Mouse (Mus musculus) MEL (cell line): ENCODE measurements around the gene Pip5k1b. TPM values are rescaled to one million over a fixed set of nuclear protein-coding genes. Genes with fewer than 3 reads are reported as not detected.

ENCODE experiments used
- DNase-seq: peaks from one replicate; pipeline ENCODE4 v3.0.0; 2011; ENCODE audit warnings: low read depth, low spot score
- H3K27ac ChIP-seq: 2 replicates; pipeline ENCODE4 v1.5.1; 2012; ENCODE audit warnings: low read depth, mild to moderate bottlenecking, control low read depth, low read length, moderate library complexity; ENCODE audit not compliant: control insufficient read depth
- H3K27me3 ChIP-seq, 2 experiments: fragments of 150-350 bp in 1 of 2; sonication (generic) in 1 of 2; 2 replicates each; pipeline ENCODE4 v1.6.1; 2012; ENCODE audit warnings: low read length in 2 of 2, mild to moderate bottlenecking in 2 of 2, improper control_type of control experiment in 1 of 2, moderate library complexity in 1 of 2; ENCODE audit not compliant: insufficient read depth in 2 of 2, control insufficient read depth in 1 of 2
- H3K36me3 ChIP-seq, 2 experiments: 2 replicates each; pipeline ENCODE4 v1.6.1; 2012 to 2014; ENCODE audit warnings: low read length in 2 of 2, improper control_type of control experiment in 1 of 2, inconsistent platforms in 1 of 2, mild to moderate bottlenecking in 1 of 2; ENCODE audit not compliant: insufficient read depth in 2 of 2, control insufficient read depth in 1 of 2
- H3K4me1 ChIP-seq, 2 experiments: fragments of 150-350 bp in 1 of 2; sonication (generic) in 1 of 2; 2 replicates each; pipeline ENCODE4 v1.6.1; 2012; ENCODE audit warnings: low read length in 2 of 2, improper control_type of control experiment in 1 of 2, mild to moderate bottlenecking in 1 of 2; ENCODE audit not compliant: insufficient read depth in 2 of 2, control insufficient read depth in 1 of 2
- H3K4me3 ChIP-seq, 2 experiments: fragments of 150-350 bp in 1 of 2; sonication (generic) in 1 of 2; 2 replicates each; pipeline ENCODE4 v1.5.1; 2012; ENCODE audit warnings: low read depth in 2 of 2, low read length in 2 of 2, mild to moderate bottlenecking in 2 of 2, moderate library complexity in 2 of 2, control low read depth in 1 of 2, improper control_type of control experiment in 1 of 2; ENCODE audit not compliant: control insufficient read depth in 1 of 2, insufficient read depth in 1 of 2
- H3K79me2 ChIP-seq: 2 replicates; pipeline ENCODE4 v1.6.1; 2012; ENCODE audit warnings: mild to moderate bottlenecking, low read length, moderate library complexity; ENCODE audit not compliant: control insufficient read depth, poor library complexity, insufficient read depth
- H3K9ac ChIP-seq: 2 replicates; pipeline ENCODE4 v1.6.1; 2012; ENCODE audit warnings: low read depth, mild to moderate bottlenecking, control low read depth, low read length, moderate library complexity; ENCODE audit not compliant: control insufficient read depth, poor library complexity, severe bottlenecking
- H3K9me3 ChIP-seq: fragments of 150-350 bp; sonication (generic); replicated peaks from 2 replicates; pipeline ENCODE4 v1.6.1; 2012; ENCODE audit warnings: mild to moderate bottlenecking, low read length, improper control_type of control experiment, moderate library complexity; ENCODE audit not compliant: insufficient read depth
- BHLHE40 ChIP-seq: IDR thresholded peaks from 2 replicates; pipeline ENCODE4 v1.6.1; 2012; ENCODE audit warnings: low read depth, mild to moderate bottlenecking, inconsistent platforms, low read length, improper control_type of control experiment, borderline replicate concordance
- CHD1 ChIP-seq: IDR thresholded peaks from 2 replicates; pipeline ENCODE4 v1.6.1; 2012; ENCODE audit warnings: low read depth, mild to moderate bottlenecking, inconsistent platforms, low read length, improper control_type of control experiment
- CHD2 ChIP-seq: IDR thresholded peaks from 2 replicates; pipeline ENCODE4 v1.6.1; 2011; ENCODE audit warnings: low read length, improper control_type of control experiment
- CTCF ChIP-seq, 3 experiments: IDR thresholded peaks in 2 of 3; conservative IDR thresholded peaks in 1 of 3; 2 replicates each; pipeline ENCODE4 v1.5.1; 2011 to 2012; ENCODE audit warnings: low read length in 3 of 3, low read depth in 2 of 3, mild to moderate bottlenecking in 2 of 3, improper control_type of control experiment in 1 of 3, inconsistent platforms in 1 of 3, mixed read lengths in 1 of 3, moderate library complexity in 1 of 3; ENCODE audit not compliant: control insufficient read depth in 1 of 3, insufficient read depth in 1 of 3, poor library complexity in 1 of 3, severe bottlenecking in 1 of 3
- E2F4 ChIP-seq: IDR thresholded peaks from 2 replicates; pipeline ENCODE4 v1.6.1; 2011; ENCODE audit warnings: low read depth, low read length, improper control_type of control experiment, borderline replicate concordance
- ELF1 ChIP-seq: IDR thresholded peaks from 2 replicates; pipeline ENCODE4 v1.6.1; 2014; ENCODE audit warnings: low read depth, mild to moderate bottlenecking, inconsistent platforms, low read length, improper control_type of control experiment, moderate library complexity
- EP300 ChIP-seq, 2 experiments: IDR thresholded peaks; 2 replicates each; pipeline ENCODE4 v1.6.1; 2011; ENCODE audit warnings: improper control_type of control experiment in 2 of 2, low read length in 2 of 2, low read depth in 1 of 2, mild to moderate bottlenecking in 1 of 2
- ETS1 ChIP-seq: IDR thresholded peaks from 2 replicates; pipeline ENCODE4 v1.6.1; 2012; ENCODE audit warnings: low read depth, mild to moderate bottlenecking, inconsistent platforms, low read length, improper control_type of control experiment, moderate library complexity
- GABPA ChIP-seq: IDR thresholded peaks from 2 replicates; pipeline ENCODE4 v1.6.1; 2012; ENCODE audit warnings: low read depth, mild to moderate bottlenecking, inconsistent platforms, low read length, improper control_type of control experiment, moderate library complexity
- HCFC1 ChIP-seq: IDR thresholded peaks from 2 replicates; pipeline ENCODE4 v1.6.1; 2012; ENCODE audit warnings: low read depth, mild to moderate bottlenecking, inconsistent platforms, low read length, improper control_type of control experiment, moderate library complexity
- JUND ChIP-seq: IDR thresholded peaks from 2 replicates; pipeline ENCODE4 v1.6.1; 2011; ENCODE audit warnings: low read depth, mild to moderate bottlenecking, improper control_type of control experiment, low read length
- MAFK ChIP-seq: IDR thresholded peaks from 2 replicates; pipeline ENCODE4 v1.6.1; 2011; ENCODE audit warnings: low read depth, mild to moderate bottlenecking, low read length, improper control_type of control experiment, borderline replicate concordance
- MAX ChIP-seq: IDR thresholded peaks from 2 replicates; pipeline ENCODE4 v1.6.1; 2011; ENCODE audit warnings: low read length, improper control_type of control experiment
- MAZ ChIP-seq: IDR thresholded peaks from 2 replicates; pipeline ENCODE4 v1.6.1; 2012; ENCODE audit warnings: low read depth, mild to moderate bottlenecking, inconsistent platforms, low read length, improper control_type of control experiment
- MEF2A ChIP-seq: IDR thresholded peaks from 2 replicates; pipeline ENCODE4 v1.6.1; 2014; ENCODE audit warnings: low read depth, mild to moderate bottlenecking, inconsistent platforms, low read length, improper control_type of control experiment; ENCODE audit not compliant: poor library complexity, insufficient replicate concordance, severe bottlenecking; ENCODE audit errors: extremely low read depth
- MXI1 ChIP-seq: IDR thresholded peaks from 2 replicates; pipeline ENCODE4 v1.6.1; 2011; ENCODE audit warnings: mild to moderate bottlenecking, low read depth, low read length, improper control_type of control experiment
- MYB ChIP-seq: IDR thresholded peaks from 2 replicates; pipeline ENCODE4 v1.6.1; 2011; ENCODE audit warnings: mild to moderate bottlenecking, low read depth, low read length, improper control_type of control experiment
- NELFE ChIP-seq: IDR thresholded peaks from 2 replicates; pipeline ENCODE4 v1.6.1; 2011; ENCODE audit warnings: low read depth, low read length, improper control_type of control experiment
- POLR2A ChIP-seq, 2 experiments: IDR thresholded peaks; 2 replicates each; pipeline ENCODE4 v1.6.1; 2011 to 2012; ENCODE audit warnings: low read length in 2 of 2, mild to moderate bottlenecking in 2 of 2, control low read depth in 1 of 2, improper control_type of control experiment in 1 of 2, low read depth in 1 of 2, moderate library complexity in 1 of 2; ENCODE audit not compliant: control insufficient read depth in 1 of 2, insufficient read depth in 1 of 2, poor library complexity in 1 of 2
- POLR2AphosphoS2 ChIP-seq: IDR thresholded peaks from 2 replicates; pipeline ENCODE4 v1.6.1; 2011; ENCODE audit warnings: low read length, improper control_type of control experiment
- POLR2AphosphoS5 ChIP-seq: IDR thresholded peaks from 2 replicates; pipeline ENCODE4 v1.6.1; 2012; ENCODE audit warnings: low read depth, borderline replicate concordance, mild to moderate bottlenecking, inconsistent platforms, low read length, moderate library complexity, mixed read lengths
- RAD21 ChIP-seq: IDR thresholded peaks from 2 replicates; pipeline ENCODE4 v1.6.1; 2011; ENCODE audit warnings: mild to moderate bottlenecking, low read depth, low read length, improper control_type of control experiment
- SIN3A ChIP-seq: IDR thresholded peaks from 2 replicates; pipeline ENCODE4 v1.6.1; 2012; ENCODE audit warnings: low read length, improper control_type of control experiment, inconsistent platforms
- SMC3 ChIP-seq: IDR thresholded peaks from 2 replicates; pipeline ENCODE4 v1.6.1; 2011; ENCODE audit warnings: low read depth, low read length, improper control_type of control experiment
- TAL1 ChIP-seq: IDR thresholded peaks from 2 replicates; pipeline ENCODE4 v1.6.1; 2012; ENCODE audit warnings: mild to moderate bottlenecking, inconsistent platforms, low read length, moderate library complexity, mixed read lengths
- TBP ChIP-seq: IDR thresholded peaks from 2 replicates; pipeline ENCODE4 v1.8.0; 2011; ENCODE audit warnings: low read depth, low read length, improper control_type of control experiment
- TCF12 ChIP-seq: IDR thresholded peaks from 2 replicates; pipeline ENCODE4 v1.6.1; 2014; ENCODE audit warnings: low read depth, mild to moderate bottlenecking, inconsistent platforms, low read length, improper control_type of control experiment, moderate library complexity
- USF1 ChIP-seq: IDR thresholded peaks from 2 replicates; pipeline ENCODE4 v1.6.1; 2014; ENCODE audit warnings: low read depth, mild to moderate bottlenecking, inconsistent platforms, low read length, improper control_type of control experiment, moderate library complexity
- USF2 ChIP-seq, 2 experiments: IDR thresholded peaks; 2 replicates each; pipeline ENCODE4 v1.6.1; 2011 to 2012; ENCODE audit warnings: improper control_type of control experiment in 2 of 2, low read length in 2 of 2, borderline replicate concordance in 1 of 2, inconsistent platforms in 1 of 2, low read depth in 1 of 2, mild to moderate bottlenecking in 1 of 2; ENCODE audit not compliant: insufficient read depth in 1 of 2
- ZNF384 ChIP-seq: IDR thresholded peaks from 2 replicates; pipeline ENCODE4 v1.6.1; 2012; ENCODE audit warnings: low read depth, mild to moderate bottlenecking, inconsistent platforms, low read length, improper control_type of control experiment
- polyA plus RNA-seq, 2 experiments: library from polyadenylated mRNA; stranded (reverse) in 1 of 2; unstranded in 1 of 2; fragments of >175 nt in 1 of 2; fragments of >200 nt in 1 of 2; gene quantifications; 2 replicates each; pipeline versions ENCODE4 v1.2.1 to v1.2.4; 2012; ENCODE audit warnings: low replicate concordance in 2 of 2, low read depth in 1 of 2; ENCODE audit not compliant: insufficient read length in 2 of 2, insufficient read depth in 1 of 2, missing spikeins in 1 of 2
- total RNA-seq: library from RNA; depleted of rRNA; stranded (reverse); fragments of 300-350 nt; gene quantifications from 2 replicates; pipeline ENCODE4 v1.2.3, GENCODE M21; 2012

Gene Pip5k1b
- total and polyA plus RNA-seq, 3 experiments, result 3.4 to 10.0 TPM; not detected in 1

DNA sequence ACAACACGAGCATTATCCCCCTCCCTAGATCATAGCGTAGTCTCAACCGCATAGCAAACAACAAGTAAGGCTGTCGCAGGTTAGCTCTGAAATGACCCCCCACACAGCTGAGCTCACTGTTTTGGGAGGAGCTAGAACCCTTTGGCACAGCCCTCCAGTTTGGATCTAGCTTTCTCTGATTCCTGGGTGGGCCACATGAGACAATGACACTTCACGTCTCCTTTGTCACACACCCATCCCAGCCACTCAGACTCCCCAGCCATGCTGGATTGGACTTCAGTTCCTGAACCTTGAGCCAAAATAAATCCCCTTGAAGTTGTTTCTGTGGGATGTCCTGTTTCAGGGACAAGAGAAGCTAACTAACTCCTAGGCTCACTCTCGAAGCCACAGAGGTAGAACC, 17.5 kb downstream of the Pip5k1b start:
- no peaks in the 10 kb centered on the region for H3K79me2 ChIP-seq
- no peak overlapping the region for H3K9ac ChIP-seq
- H3K27me3 ChIP-seq, result no peaks in the 10 kb centered on the region
- peaks cover 3 to 10% of the 10 kb centered on the region in 2 experiments; a peak in 3 of 4 replicates for H3K4me1 ChIP-seq
- H3K9me3 ChIP-seq, result no peaks in the 10 kb centered on the region
- no peak overlapping the region for H3K4me3 ChIP-seq
- no peak overlapping the region for H3K27ac ChIP-seq
- DNase-seq, result no peak
- H3K36me3 ChIP-seq, result 0 out of 4 replicates have a peak, but pooled peaks cover 0 to 3% of the 10 kb centered on the region in 2 experiments
- no peak for TF ChIP-seq TCF12
- no peak for TF ChIP-seq TAL1
- no peak for TF ChIP-seq E2F4
- TF ChIP-seq CHD1, result no peak
- TF ChIP-seq MAX, result no peak
- no peak for TF ChIP-seq POLR2AphosphoS5
- TF ChIP-seq ETS1, result no peak
- no peak for TF ChIP-seq USF1
- no peak for TF ChIP-seq MEF2A
- no peak for TF ChIP-seq ZNF384
- no peak for TF ChIP-seq GABPA
- TF ChIP-seq TBP, result no peak
- TF ChIP-seq EP300 (IDR thresholded peaks at IDR 0.05; ENCODE audit: low read depth in 1 of 2, low read length in 2 of 2), result no peak
- TF ChIP-seq MYB, result no peak
- no peak for TF ChIP-seq NELFE
- TF ChIP-seq POLR2AphosphoS2, result no peak
- TF ChIP-seq JUND, result no peak

DNA sequence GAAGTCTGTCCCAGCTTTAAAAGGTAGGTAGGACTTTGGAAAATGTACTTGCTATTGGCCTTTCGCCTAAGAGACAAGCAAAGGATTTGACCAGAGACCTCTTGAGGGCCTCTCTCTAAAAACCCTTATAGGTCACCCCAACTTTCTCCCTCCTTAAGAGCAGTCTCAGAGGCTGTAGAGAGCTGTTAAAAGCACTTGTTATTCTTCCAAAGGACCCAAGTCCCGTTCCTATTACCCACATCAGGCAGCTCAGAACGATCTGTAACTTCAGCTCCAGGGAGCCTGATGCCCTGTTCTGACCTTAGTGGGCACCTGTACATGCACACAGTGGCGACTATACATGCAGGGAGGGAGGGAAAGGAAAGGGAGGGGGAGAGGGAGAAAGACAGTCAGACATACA, 18.0 kb downstream of the Pip5k1b start:
- no peak for DNase-seq
- no peak overlapping the region for H3K27ac ChIP-seq
- H3K27me3 ChIP-seq, result no peaks in the 10 kb centered on the region
- TF ChIP-seq USF2 (IDR thresholded peaks at IDR 0.05; ENCODE audit: borderline replicate concordance in 1 of 2, insufficient read depth in 1 of 2, low read depth in 1 of 2, low read length in 2 of 2), result no peak
- no peak for TF ChIP-seq CHD2
- no peak for TF ChIP-seq CTCF (IDR thresholded peaks at IDR 0.05 in 2 of 3, conservative IDR thresholded peaks at IDR 0.05 in 1 of 3; ENCODE audit: control insufficient read depth in 1 of 3, insufficient read depth in 1 of 3, low read depth in 2 of 3, low read length in 3 of 3, poor library complexity in 1 of 3, severe bottlenecking in 1 of 3)
- TF ChIP-seq BHLHE40, result no peak
- no peak for TF ChIP-seq RAD21
- no peak for TF ChIP-seq MXI1
- TF ChIP-seq E2F4, result no peak
- no peak for TF ChIP-seq SMC3
- TF ChIP-seq CHD1, result no peak
- TF ChIP-seq SIN3A, result no peak
- no peak for TF ChIP-seq ETS1
- TF ChIP-seq POLR2AphosphoS2, result no peak
- no peak for TF ChIP-seq ELF1
- TF ChIP-seq EP300 (IDR thresholded peaks at IDR 0.05; ENCODE audit: low read depth in 1 of 2, low read length in 2 of 2), result no peak
- TF ChIP-seq MAFK, result no peak
- no peak for TF ChIP-seq USF1
- no peak for TF ChIP-seq GABPA
- TF ChIP-seq POLR2A (IDR thresholded peaks at IDR 0.05; ENCODE audit: control insufficient read depth in 1 of 2, insufficient read depth in 1 of 2, low read depth in 1 of 2, low read length in 2 of 2, poor library complexity in 1 of 2), result no peak
- no peak for TF ChIP-seq MAZ
- no peak for TF ChIP-seq HCFC1
- H3K4me3 ChIP-seq, result no peak overlapping the region
- H3K4me1 ChIP-seq, result peaks cover 3 to 10% of the 10 kb centered on the region in 2 experiments; a peak in 3 of 4 replicates
- no peaks in the 10 kb centered on the region for H3K79me2 ChIP-seq
- no peak overlapping the region for H3K9ac ChIP-seq
- H3K9me3 ChIP-seq, result no peaks in the 10 kb centered on the region
- 0 out of 4 replicates have a peak, but pooled peaks cover 0 to 3% of the 10 kb centered on the region in 2 experiments for H3K36me3 ChIP-seq
